Mouse (Mus musculus) cerebellum, adult 18-20 months (tissue): ENCODE measurements around the gene C1qbp.

Experiments
- DNase-seq, 2 experiments: peaks; one replicate each; pipeline ENCODE4 v3.0.0; 2021

The C1qbp gene

DNA sequence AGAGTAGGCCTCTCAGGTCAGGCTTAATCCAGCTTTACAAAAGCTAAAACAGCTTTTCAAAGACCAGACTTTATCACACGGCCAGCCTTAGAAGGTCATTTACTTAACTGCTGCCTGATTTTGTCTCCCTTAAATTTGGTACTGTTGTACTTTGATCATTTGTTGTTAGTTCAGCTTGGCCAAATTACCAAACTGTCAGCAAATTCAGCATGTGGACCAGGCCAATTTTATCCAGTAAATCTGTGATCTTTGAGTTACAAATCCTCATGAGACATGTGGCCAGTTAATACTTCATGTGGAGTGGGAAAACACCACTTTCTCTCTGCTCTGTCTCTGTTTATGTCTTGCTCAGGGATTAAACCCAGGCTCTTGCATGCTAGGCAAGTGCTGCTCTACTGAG is 10.2 kb downstream of the C1qbp start:
- DNase-seq = no peak

DNA sequence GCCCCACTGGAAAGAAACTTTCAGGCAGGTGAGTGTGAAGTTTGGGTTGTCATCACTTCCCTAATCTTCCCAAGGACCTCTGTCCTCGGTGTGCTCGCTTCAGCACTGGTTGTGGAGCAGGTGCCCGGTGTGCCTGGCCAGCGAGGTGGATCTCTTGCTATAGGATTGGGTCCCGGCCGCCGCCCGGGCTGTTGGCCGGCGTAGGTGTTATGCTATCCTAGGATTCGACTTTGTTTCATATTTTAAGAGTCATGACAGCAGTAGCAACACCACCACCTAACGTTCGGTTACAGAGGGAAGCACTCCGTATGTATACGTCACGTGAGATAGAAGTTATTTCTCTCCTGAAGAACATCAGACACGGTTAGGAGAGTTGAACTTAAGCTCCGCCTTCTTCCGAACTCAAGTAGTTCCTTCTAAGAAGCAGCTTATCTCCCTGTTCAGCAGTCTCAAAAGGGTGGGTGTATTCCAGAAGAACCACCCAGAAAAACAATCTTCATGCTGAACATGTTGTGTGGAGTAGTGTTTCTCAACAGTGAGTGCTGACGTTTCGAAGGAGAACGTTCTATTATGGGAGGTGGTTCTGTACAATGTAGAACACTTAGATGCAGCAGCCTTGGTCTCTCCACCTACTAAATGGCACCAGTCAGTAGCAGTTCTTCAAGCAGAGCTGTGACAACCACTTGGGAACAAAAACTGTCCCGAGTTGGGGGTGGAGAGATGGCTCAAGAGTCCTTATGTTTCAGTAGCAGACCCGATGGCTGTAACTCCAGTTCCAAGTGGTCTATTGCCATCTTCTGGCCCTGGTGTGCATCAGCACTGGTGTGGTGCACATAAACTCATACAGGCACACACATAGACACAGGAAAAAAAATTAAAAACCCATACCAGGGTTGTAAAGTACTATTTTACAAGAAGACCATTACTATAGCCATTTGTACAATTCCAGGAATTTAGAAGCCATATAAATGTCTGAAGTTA is 12.0 kb downstream of the C1qbp start:
- DNase-seq = peak in 1 of 2 experiments; percentile 11

DNA sequence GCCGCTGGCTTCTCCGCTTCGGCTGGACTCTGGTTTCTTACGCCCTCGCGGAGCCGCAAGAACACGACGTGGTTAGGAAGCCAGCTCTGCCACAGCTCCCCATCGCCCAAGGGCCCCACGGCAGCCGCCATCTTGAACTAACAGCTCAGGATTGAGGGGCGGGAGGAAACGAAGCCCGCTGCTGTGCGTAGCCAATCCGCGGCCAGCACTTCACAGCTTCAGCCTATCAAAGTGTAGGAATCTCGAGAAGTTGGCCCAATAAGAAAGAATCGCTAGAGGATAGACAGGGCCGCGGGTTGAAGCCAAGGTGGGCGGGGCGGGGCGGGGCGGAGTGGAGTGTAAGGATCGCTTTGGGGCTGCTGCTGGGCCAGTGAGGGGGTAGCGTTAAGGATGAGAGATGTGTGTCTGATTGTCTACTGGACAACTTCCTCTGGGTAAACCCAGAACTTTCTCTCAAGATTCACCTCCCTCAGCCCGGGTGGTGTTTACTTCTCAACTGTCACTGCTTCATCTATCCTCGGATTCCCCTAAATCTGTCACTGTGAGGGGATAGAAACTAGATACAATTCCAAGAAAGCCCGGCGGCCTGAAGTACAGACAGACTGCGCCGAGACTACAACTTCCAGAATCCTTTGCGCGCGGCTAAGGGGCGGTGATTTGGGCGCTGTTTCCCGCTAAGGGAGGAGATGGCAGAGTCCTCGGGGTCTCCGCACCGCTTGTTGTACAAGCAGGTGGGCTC is 12.8 kb downstream of the C1qbp start, which contains the start of the genes Nup88 and Rpain:
Gene Nup88, minus strand, starts transcription at position 153 of the 739 bp plus-strand sequence.
Gene Rpain, plus strand, starts transcription at position 393 of the 739 bp plus-strand sequence.
- DNase-seq = peak; percentile 92 to 94

DNA sequence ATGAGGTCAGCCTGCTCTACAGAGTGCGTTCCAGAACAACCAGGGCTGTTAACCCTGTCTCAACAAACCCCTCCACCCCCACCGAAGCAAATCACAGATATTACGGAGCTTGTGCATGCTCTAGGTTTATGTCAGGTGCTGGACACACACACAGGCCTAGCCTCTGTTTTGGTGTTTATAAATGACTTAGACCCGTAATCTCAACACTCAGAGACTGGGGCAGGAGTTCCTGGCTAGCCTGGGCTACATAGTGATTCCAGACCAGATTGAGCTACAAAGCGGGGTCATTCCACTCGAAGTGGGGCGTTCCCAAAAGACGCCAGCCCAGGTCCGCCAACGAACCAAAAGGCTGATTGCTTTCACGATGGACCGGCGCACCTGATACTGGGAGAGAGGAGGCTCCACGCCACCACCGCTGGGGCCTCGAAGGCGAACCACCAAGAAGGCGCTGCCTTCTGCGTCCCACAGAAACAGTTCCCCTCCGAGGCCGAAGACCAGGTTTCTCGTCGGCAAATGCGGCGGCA is 13.5 kb downstream of the C1qbp start:
- DNase-seq = peak; percentile 11

DNA sequence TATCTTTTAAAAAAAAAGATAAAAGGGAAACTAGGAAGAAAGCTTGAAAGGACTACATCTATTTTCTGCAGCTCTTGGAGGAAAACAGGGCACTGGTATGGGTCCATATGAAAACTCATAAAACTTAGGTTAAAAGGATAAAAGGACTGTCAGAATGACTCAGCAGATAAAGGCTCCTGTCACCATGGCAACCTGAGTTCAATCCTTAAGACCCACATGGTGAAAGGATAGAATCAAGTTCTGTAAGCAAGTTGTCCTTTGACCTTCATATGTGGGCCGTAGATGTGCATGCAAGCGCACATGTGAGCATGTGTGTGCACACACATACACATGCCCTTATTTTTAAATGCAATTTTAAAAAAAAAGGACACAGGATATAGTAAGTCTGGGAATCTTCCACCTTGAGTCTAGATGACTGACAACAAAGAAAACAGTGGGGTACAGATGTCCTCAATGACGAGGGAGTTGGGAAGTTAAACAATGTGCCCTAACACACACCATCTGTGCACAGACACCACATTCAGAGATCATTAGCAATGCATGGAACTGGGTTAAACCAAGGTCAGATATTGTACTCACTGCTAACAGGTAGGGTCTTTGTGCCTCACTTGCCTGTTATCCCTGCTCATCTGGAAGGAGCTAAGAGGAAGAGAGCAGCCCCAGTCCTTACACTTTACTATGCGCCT is 18.5 kb downstream of the C1qbp start:
- no peak for DNase-seq

DNA sequence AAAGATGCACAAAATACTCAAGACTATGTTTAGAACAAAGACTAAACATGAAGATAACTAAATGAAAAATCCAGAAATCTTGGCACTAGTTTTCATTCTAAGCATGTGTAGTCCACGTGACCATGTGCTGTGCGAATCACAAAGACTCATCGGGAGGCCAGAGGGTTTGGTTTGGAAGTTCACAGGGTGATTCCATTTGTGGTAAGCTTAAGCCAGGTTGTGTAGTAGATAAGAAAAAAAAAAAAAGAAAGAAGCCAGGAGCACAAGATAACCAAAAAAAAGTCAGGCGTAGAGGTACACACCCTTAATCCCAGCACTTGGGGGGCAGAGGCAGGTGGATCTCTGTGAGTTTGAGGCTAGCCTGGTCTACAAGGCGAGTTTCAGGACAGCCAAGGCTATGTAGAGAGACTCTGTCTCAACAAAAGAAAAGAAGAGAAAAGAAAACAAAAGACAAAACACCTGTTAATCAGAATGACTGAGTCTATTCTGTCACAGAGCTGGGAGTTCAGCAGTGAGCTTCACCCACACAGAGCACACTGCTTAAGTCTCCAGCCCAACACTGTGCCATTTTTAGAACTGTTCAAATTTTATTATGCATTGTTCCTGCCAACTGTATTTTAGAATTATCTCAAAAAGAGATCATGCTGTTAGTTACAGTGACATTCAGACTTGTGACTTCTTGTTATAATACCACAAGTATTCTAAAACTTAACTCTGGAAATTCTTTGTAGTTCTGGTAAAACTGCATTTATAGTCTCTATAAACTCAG is 21.9 kb downstream of the C1qbp start:
- no peak for DNase-seq

DNA sequence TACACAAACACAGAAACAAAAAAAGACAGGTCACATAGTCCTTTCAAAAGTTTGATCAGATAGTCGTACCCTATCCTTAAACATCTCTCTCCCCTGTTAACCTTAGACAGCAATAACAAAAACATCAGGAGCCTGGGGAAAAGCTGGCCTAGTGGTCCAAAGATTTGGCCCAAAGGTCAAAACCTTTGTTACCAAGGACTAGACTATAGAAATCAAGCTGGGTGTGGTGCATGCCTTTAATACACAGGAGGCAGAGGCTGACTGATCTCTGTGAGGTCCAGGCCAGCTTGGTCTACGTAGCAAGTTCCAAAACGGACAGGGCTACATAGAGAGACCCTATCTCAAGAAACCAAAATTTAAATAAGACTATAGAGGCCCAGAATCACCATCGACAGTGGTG is 28.1 kb downstream of the C1qbp start:
- DNase-seq = no peak

DNA sequence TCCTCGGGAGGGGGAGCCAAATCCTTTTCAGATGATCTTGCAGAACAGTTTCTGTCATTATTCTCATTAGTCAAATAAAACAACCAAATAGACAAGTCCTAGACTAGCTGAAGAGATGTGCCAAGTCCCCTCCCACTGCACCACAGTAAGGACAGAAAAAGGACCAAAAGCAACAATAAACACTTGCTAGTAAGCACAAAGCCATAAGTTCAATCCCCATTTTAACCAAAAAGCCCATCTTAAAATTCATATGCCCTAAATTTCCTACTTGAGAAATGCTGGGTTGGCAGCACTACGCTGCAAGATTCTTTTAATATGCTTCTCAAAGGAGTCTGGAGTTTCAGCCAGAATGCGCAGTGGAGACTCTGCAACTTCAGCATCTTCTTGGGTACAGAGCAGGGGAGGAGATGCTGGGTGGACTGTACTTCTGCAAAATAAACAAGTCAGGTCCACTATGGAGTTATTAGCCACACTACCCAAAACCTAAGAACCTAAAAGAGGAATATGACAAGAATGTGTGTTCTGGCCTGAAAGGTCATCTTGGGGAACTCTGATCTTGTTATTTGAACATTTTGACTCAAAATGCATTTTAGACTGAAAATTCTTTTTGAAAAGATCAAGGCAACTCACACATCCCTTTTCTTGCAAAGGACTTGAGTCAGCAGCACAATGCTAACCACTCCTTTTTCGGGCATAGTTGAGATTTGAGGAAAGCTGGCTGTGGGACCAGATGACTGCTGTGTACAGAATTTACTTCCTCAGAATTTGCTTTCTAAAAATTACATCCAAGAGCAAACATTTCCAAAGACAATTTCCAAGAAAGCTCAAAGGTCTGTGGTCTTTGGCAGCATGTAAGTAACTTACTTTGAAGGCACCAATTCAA is 37.6 kb downstream of the C1qbp start:
- DNase-seq = no peak

DNA sequence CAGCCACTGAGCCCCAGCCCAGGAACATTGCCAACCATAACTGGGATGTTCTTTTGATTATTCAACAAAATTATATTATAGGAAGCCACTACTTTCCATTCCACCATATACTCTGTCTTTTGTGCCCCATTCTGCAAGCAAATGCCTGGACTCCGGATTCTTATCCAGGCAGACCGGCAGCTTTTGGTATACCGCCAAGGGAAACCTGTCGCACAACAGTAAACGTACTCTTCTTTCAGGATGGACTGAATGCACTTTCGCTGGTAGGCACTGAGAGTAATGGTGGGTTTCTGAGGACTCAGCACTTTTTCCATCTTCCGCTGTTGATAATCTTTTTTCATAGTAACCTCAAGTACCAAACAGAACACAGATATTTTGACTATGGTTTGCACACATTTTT is 39.2 kb downstream of the C1qbp start:
- peak in 1 of 2 experiments; percentile 31 for DNase-seq

DNA sequence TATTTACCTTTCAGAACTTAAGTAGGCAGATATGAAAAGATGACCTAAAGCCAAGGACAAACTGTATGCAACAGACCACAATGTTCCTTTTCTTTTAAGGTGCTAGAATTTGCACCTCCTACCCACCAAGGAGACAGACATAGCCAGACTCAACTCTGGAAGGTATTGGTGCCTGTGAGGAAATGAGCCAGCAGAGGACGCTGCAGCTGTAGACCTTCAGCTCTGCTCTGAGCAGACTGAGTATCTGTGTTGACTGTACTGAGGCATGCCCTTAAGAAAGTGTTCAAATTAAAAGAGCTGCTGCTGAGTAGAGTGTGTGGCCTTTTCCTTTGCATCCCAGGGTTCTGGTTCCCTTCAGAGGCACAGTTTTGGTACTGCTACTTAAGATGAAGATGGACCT is 40.2 kb downstream of the C1qbp start:
- DNase-seq = no peak

DNA sequence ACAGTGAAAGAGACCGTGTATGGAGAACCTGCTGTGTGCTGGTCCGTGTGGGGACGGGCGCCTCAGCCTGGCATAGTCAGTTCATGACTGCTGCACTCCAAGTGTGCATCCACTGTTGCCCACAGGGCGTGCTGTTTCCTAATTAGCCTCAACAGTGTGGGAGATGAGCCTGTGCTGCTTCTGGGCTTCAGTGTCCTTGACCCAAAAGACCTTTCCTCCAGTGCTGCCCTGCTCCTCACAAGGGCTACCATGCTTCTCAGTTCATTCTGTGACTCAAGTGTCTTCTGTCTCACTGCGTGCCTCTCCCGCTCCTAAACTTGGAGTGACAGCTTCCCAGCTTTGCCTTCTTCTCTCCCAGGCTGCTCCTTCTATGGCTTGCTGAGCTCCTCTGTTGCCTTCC is 47.5 kb downstream of the C1qbp start:
- DNase-seq = no peak

DNA sequence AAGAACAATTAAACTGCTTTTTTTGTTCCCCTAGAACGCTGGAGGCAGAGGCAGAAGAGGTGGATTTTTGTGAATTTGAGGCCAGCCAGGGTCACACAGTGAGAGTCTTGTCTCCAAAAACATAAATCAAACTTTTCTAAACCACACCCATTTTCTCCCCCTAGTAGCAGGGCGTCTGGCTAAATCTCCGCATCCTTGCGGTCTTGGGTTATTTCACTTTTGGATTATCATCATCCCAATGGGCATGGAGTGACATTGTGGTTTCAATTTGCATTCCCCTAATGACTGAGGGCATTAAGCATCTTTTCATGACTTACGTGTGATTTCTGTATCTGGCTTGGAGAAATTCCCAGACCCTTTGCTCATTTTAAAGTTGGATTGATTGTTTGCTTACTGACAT is 51.4 kb downstream of the C1qbp start:
- DNase-seq = no peak
